Mouse (Mus musculus) kidney, postnatal 10 days (tissue): ENCODE measurements around the gene Cyp2c65.
A peak's percentile ranks its signal among the peaks of the same experiment; 100 is the strongest.

Source experiments
- DNase-seq: peaks from one replicate; pipeline ENCODE4 v3.0.0; 2021; ENCODE audit warnings: mixed read lengths

The Cyp2c65 gene

DNA sequence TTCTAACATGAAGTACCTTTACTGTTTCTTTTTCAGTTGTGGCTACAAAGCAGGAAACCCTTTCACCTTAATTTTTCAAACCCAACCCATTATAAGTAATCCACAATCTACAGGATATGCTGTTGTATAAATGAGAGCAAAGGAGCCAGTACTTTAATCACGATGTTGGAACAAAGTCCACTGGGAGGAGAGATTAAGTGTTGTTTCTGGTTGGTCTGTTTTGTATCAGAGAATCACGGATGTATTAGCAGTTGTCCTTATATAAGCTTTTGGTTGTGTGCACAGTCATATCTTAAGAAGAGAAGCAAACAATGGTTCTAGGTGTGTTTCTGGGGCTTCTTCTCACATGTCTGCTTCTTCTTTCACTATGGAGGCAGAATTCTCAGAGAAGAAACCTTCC, at the start of gene Cyp2c65:
TSS of gene Cyp2c65 (plus strand) at position 297 of the 400 bp plus-strand sequence.
- DNase-seq: no peak

DNA sequence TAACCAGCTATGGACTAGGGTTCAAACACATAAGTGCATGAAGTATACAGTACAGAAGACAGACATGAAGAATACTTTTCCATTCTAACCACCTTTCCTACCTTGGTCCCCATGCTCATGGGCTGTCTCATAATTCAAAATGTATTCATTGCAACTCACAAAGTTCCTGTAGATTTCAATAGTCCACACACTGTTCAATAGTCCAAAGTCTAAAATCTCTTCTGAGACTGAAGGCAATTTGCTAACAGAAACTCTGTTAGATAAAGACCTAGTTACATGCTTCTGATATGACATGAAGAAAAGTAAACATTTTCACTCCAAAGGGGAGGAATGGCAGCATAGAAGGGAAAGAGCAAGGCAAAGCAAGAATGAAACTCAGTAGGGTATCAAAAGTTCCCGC, 2.9 kb upstream of the Cyp2c65 start:
- no peak for DNase-seq

DNA sequence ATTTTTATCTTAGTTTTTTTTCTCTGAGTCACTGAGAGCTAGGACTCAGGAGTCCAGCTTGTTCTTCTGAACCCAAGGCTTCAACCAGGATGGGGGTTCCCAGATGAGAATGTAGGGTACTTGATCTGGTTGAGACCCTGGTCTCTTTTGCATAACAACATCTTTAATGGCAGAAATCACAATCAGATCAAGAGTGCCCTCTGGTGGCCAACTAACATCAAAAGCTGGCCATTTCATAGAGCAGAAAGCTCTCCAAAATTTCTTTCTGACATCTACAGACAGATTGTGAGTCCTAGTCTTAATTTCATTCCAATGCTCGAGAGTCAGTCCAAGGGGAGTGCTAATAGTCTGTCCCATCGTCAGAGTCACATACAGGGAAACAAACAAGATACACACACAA, 38.0 kb downstream of the Cyp2c65 start:
- peak; percentile 15 for DNase-seq

DNA sequence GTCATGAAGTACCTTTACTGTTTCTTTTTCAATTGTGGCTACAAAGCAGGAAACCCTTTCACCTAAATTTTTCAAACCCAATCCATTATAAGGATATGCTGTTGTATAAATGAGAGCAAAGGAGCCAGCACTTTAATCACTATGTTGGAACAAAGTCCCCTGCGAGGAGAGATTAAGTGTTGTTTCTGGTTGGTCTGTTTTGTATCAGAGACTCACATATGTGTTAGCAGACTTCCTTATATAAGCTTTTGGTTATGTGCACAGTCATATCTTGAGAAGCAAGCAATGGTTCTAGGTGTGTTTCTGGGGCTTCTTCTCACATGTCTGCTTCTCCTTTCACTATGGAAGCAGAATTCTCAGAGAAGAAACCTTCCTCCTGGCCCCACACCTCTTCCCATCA, 52.8 kb downstream of the Cyp2c65 start, which contains the start of gene Cyp2c66:
TSS of gene Cyp2c66 (plus strand) at position 255 of the 400 bp plus-strand sequence.
- no peak for DNase-seq
